Comparison of ENCODE assay signal across 8 mouse cellular contexts in genomic region chr1:181247175-181247574, GRCm38 (mm10). TPM values are rescaled to one million over a fixed set of nuclear protein-coding genes. Genes with fewer than 3 reads are reported as not detected.
DNase-seq lines count a peak whose midpoint lies in the region; ATAC-seq and TF ChIP-seq lines count a peak whose summit lies in the region.
"Had no signal": no experiment of that assay in that cellular context is flagged by ENCODE, and none has a peak within 500 bp of the region (broad histone marks: within the 10 kb centered on the region; RNA-seq: fewer than 3 reads in every experiment).

No protein-coding gene starts in this region.

- no peak for ATAC-seq in liver, embryonic 14.5 days (ENCODE audit: insufficient read depth)
- peak; percentile 58 for ATAC-seq in stomach, postnatal 0 days (ENCODE audit: low FRiP score, low TSS enrichment)

- no peak overlapping the region; a peak in 1 of 4 replicates for H3K4me3 ChIP-seq in liver, embryonic 14.5 days (ENCODE audit: insufficient read depth in 1 of 2, low read depth in 2 of 2, low read length in 2 of 2)
- no peak overlapping the region for H3K4me3 ChIP-seq in stomach, postnatal 0 days (ENCODE audit: low read depth, low read length)

- peak overlapping the region; percentile 63 for H3K4me2 ChIP-seq in liver, embryonic 14.5 days (ENCODE audit: low read depth)
- no peak overlapping the region for H3K4me2 ChIP-seq in stomach, postnatal 0 days (replicated peaks; ENCODE audit: low read depth)

- WGBS in liver, embryonic 14.5 days (ENCODE audit: insufficient replicate concordance) = 37% methylated on average over 3 of the region's 3 CpGs
- WGBS in stomach, postnatal 0 days = 35% methylated on average over 3 of the region's 3 CpGs

- no peaks in the 10 kb centered on the region for H3K27me3 ChIP-seq in liver, embryonic 14.5 days (ENCODE audit: control insufficient read depth, insufficient read depth, low read length)
- H3K27me3 ChIP-seq in stomach, postnatal 0 days (ENCODE audit: control insufficient read depth, insufficient read depth, low read length) = no peaks in the 10 kb centered on the region

- H3K9me3 ChIP-seq in liver, embryonic 14.5 days (ENCODE audit: control insufficient read depth, low read length) = peaks cover 4% of the 10 kb centered on the region
- no peaks in the 10 kb centered on the region for H3K9me3 ChIP-seq in stomach, postnatal 0 days (ENCODE audit: control insufficient read depth, low read length)

- H3K9ac ChIP-seq in liver, embryonic 14.5 days (replicated peaks) = peak overlapping the region; percentile 78
- no peak overlapping the region for H3K9ac ChIP-seq in stomach, postnatal 0 days (ENCODE audit: low read length)

- H3K27ac ChIP-seq in liver, embryonic 14.5 days = peak overlapping the region; percentile 95
- peak overlapping the region; percentile 73 for H3K27ac ChIP-seq in stomach, postnatal 0 days (replicated peaks)

- no peak for TF ChIP-seq EP300 in liver, embryonic 14.5 days (IDR thresholded peaks at IDR 0.05; ENCODE audit: low read depth)
- TF ChIP-seq EP300 in stomach, postnatal 0 days (optimal IDR thresholded peaks at IDR 0.05) = no peak

- no peak for TF ChIP-seq CTCF in liver, embryonic 14.5 days (IDR thresholded peaks at IDR 0.05; ENCODE audit: low read depth)
- TF ChIP-seq CTCF in stomach, postnatal 0 days (IDR thresholded peaks at IDR 0.05; ENCODE audit: low read depth) = no peak

- H3K36me3 ChIP-seq in liver, embryonic 14.5 days (replicated peaks; ENCODE audit: control insufficient read depth, insufficient read depth, low read depth) = no peaks in the 10 kb centered on the region
- no peaks in the 10 kb centered on the region for H3K36me3 ChIP-seq in stomach, postnatal 0 days (ENCODE audit: control insufficient read depth, insufficient read depth, low read length)

- peaks cover 53 to 56% of the 10 kb centered on the region in 2 experiments for H3K4me1 ChIP-seq in liver, embryonic 14.5 days (replicated peaks; ENCODE audit: control insufficient read depth in 2 of 2, insufficient read depth in 2 of 2, low read length in 1 of 2)
- H3K4me1 ChIP-seq in stomach, postnatal 0 days (replicated peaks; ENCODE audit: control insufficient read depth, insufficient read depth) = no peaks in the 10 kb centered on the region

- peak; percentile 70 to 75 for DNase-seq in spleen, postnatal 36 days (ENCODE audit: low spot score in 2 of 2)
- no peak for DNase-seq in spleen, postnatal 10 days (ENCODE audit: low spot score in 2 of 2)
- peak; percentile 42 for DNase-seq in brain, adult 2 months (ENCODE audit: low read depth, low spot score)
- DNase-seq in liver, embryonic 14.5 days (ENCODE audit: low read depth in 3 of 3, low spot score in 3 of 3) = no peak
- DNase-seq in stomach, postnatal 0 days (ENCODE audit: low spot score) = peak; percentile 31
- no peak for DNase-seq in thymus, postnatal 0 days (ENCODE audit: low spot score)
- DNase-seq in left cerebral cortex, adult 9 months (ENCODE audit: low spot score in 2 of 2) = no peak
- DNase-seq: cerebellum, adult 18-20 months had no signal

RNA-seq across cellular contexts. Expression of gene Wdr26, which starts 35.4 kb away (rescaled TPM):
- 47.8 and 68.9 TPM in 2 replicates for polyA plus RNA-seq in liver, embryonic 14.5 days (2012; rRNA removed)
- polyA plus RNA-seq in liver, embryonic 14.5 days (2014; fragmentation: Nextera tagmentation; extraction: Ambion mirVana) = 57.8 and 64.4 TPM in 2 replicates
- polyA plus RNA-seq in stomach, postnatal 0 days (2015; fragmentation: Nextera tagmentation; extraction: Ambion mirVana) = 42.1 and 45.4 TPM in 2 replicates
- 47.9 and 56.5 TPM in 2 replicates for polyA plus RNA-seq in thymus, postnatal 0 days (2015; fragmentation: Nextera tagmentation; extraction: Ambion mirVana)

Comparison
In these comparisons a context has a peak if more than half of its experiments do, and no peak if none do; other contexts are left out.
1. DNase-seq: peak in spleen, postnatal 36 days (2 of 2), brain, adult 2 months (single experiment) and stomach, postnatal 0 days (single experiment); none in spleen, postnatal 10 days (0 of 2), liver, embryonic 14.5 days (0 of 3), thymus, postnatal 0 days (single experiment) and left cerebral cortex, adult 9 months (0 of 2).